Mouse (Mus musculus): ENCODE measurements around the gene Tmem106c. TPM values are rescaled to one million over a fixed set of nuclear protein-coding genes. Genes with fewer than 3 reads are reported as not detected.
A peak's percentile ranks its signal among the peaks of the same experiment; 100 is the strongest.

Tmem106c gene
- polyA plus RNA-seq, 1 experiment = 24.2 TPM

DNA sequence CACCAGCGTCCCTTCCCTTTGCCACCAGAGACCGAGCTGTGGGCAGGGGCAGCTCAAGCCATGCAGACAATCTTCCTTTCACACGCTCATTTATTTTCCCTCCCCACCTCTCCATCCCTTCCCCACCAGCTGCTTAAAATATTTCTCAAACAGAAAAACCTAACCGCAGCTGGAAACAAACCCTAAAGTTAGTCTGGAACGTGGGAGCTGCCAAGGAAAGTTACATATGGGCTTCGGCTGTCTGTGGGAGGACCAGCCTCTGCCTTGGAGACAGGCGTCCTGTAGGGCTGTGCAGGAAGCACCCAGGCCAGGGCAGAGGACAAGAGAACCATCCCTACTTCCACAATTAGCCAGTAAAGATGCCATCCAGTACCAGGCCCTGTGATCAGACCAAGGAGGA, 13.8 kb upstream of the Tmem106c start:
- H3K36me3 ChIP-seq (replicated peaks; ENCODE audit: low read length) = no peaks in the 10 kb centered on the region

GRCm38 (mm10) chr15:97952137-97952888, 11.7 kb upstream of the Tmem106c start:
- TF ChIP-seq FLI1 (IDR thresholded peaks at IDR 0.05; ENCODE audit: low read length) (no peak), GATA1 (IDR thresholded peaks at IDR 0.05; ENCODE audit: borderline replicate concordance, low read length) (no peak)
- peaks cover 72% of the 10 kb centered on the region for H3K27me3 ChIP-seq (replicated peaks)
- peaks cover 26% of the 10 kb centered on the region for H3K4me1 ChIP-seq
- H3K36me3 ChIP-seq (replicated peaks; ENCODE audit: low read length) = no peaks in the 10 kb centered on the region
- H3K9me3 ChIP-seq = no peaks in the 10 kb centered on the region
- peak overlapping the region; percentile 42 for H3K4me3 ChIP-seq (replicated peaks)

More for the DNA sequence above, 13.8 kb upstream of the Tmem106c start:
- no peak overlapping the region for H3K4me3 ChIP-seq (replicated peaks)
- peaks cover 74% of the 10 kb centered on the region for H3K27me3 ChIP-seq (replicated peaks)
- no peaks in the 10 kb centered on the region for H3K9me3 ChIP-seq
- peaks cover 24% of the 10 kb centered on the region for H3K4me1 ChIP-seq
- TF ChIP-seq GATA1 (IDR thresholded peaks at IDR 0.05; ENCODE audit: borderline replicate concordance, low read length) = no peak
- no peak for TF ChIP-seq FLI1 (IDR thresholded peaks at IDR 0.05; ENCODE audit: low read length)

- peaks cover 72% of the 10 kb centered on the region for H3K27me3 ChIP-seq (replicated peaks)
- peak overlapping the region; percentile 62 for H3K4me3 ChIP-seq (replicated peaks)
Measured at GRCm38 (mm10) chr15:97952889-97953189, 11.2 kb upstream of the Tmem106c start.

GRCm38 (mm10) chr15:97954671-97955070, 9.3 kb upstream of the Tmem106c start:
- Histone ChIP-seq H3K9me3 (no peaks in the 10 kb centered on the region), H3K4me3 (replicated peaks) (no peak overlapping the region), H3K36me3 (replicated peaks; ENCODE audit: low read length) (no peaks in the 10 kb centered on the region), H3K4me1 (peaks cover 22% of the 10 kb centered on the region), H3K27me3 (replicated peaks) (peaks cover 55% of the 10 kb centered on the region)
- TF ChIP-seq GATA1 (IDR thresholded peaks at IDR 0.05; ENCODE audit: borderline replicate concordance, low read length) (no peak), FLI1 (IDR thresholded peaks at IDR 0.05; ENCODE audit: low read length) (no peak)

More at GRCm38 (mm10) chr15:97952889-97953189, 11.2 kb upstream of the Tmem106c start:
- Histone ChIP-seq H3K36me3 (replicated peaks; ENCODE audit: low read length) (no peaks in the 10 kb centered on the region), H3K4me1 (peaks cover 26% of the 10 kb centered on the region), H3K9me3 (no peaks in the 10 kb centered on the region)
- TF ChIP-seq GATA1 (IDR thresholded peaks at IDR 0.05; ENCODE audit: borderline replicate concordance, low read length) = no peak
- TF ChIP-seq FLI1 (IDR thresholded peaks at IDR 0.05; ENCODE audit: low read length) = no peak

- peaks cover 21% of the 10 kb centered on the region for H3K4me1 ChIP-seq
- TF ChIP-seq GATA1 (IDR thresholded peaks at IDR 0.05; ENCODE audit: borderline replicate concordance, low read length) (no peak), FLI1 (IDR thresholded peaks at IDR 0.05; ENCODE audit: low read length) (no peak)
- no peaks in the 10 kb centered on the region for H3K36me3 ChIP-seq (replicated peaks; ENCODE audit: low read length)
- H3K9me3 ChIP-seq = no peaks in the 10 kb centered on the region
- H3K27me3 ChIP-seq (replicated peaks) = peaks cover 49% of the 10 kb centered on the region
- H3K4me3 ChIP-seq (replicated peaks) = no peak overlapping the region
Measured at GRCm38 (mm10) chr15:97955286-97955685, 8.7 kb upstream of the Tmem106c start.

- TF ChIP-seq GATA1 (IDR thresholded peaks at IDR 0.05; ENCODE audit: borderline replicate concordance, low read length) = no peak
Measured at GRCm38 (mm10) chr15:97955742-97956141, 8.3 kb upstream of the Tmem106c start.

DNA sequence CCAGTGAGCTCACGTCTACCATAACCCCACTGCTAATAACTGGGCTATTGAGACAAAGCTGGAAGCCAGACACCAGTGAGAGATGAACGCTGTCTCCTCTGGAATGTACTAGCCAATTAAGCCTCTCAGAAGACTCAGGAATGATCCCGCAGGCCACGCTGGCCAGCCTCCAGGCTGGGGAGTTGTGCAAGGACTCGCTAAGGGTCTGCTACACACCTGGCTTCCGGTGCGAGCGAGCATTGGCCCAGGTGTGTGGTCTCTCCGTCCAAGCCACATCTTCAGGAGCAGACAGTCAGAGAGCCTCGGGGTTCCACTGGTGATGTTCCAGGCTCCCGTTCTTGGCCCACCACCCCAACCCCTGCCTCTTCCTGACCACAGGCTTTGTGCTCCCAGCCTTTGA, 7.6 kb upstream of the Tmem106c start:
- H3K4me1 ChIP-seq = peaks cover 21% of the 10 kb centered on the region
- H3K36me3 ChIP-seq (replicated peaks; ENCODE audit: low read length) = no peaks in the 10 kb centered on the region
- H3K27me3 ChIP-seq (replicated peaks) = peaks cover 39% of the 10 kb centered on the region
- H3K4me3 ChIP-seq (replicated peaks) = no peak overlapping the region
- no peaks in the 10 kb centered on the region for H3K9me3 ChIP-seq
- no peak for TF ChIP-seq GATA1 (IDR thresholded peaks at IDR 0.05; ENCODE audit: borderline replicate concordance, low read length)
- TF ChIP-seq FLI1 (IDR thresholded peaks at IDR 0.05; ENCODE audit: low read length) = no peak

More at GRCm38 (mm10) chr15:97955742-97956141, 8.3 kb upstream of the Tmem106c start:
- H3K27me3 ChIP-seq (replicated peaks) = peaks cover 45% of the 10 kb centered on the region
- peaks cover 21% of the 10 kb centered on the region for H3K4me1 ChIP-seq
- no peak overlapping the region for H3K4me3 ChIP-seq (replicated peaks)
- H3K9me3 ChIP-seq = no peaks in the 10 kb centered on the region
- H3K36me3 ChIP-seq (replicated peaks; ENCODE audit: low read length) = no peaks in the 10 kb centered on the region

GRCm38 (mm10) chr15:97963329-97963988, 541 bp upstream of the Tmem106c start:
- Histone ChIP-seq H3K4me1 (peaks cover 14% of the 10 kb centered on the region), H3K4me3 (replicated peaks) (peak overlapping the region; percentile 97), H3K36me3 (replicated peaks; ENCODE audit: low read length) (peaks cover 5% of the 10 kb centered on the region), H3K9me3 (no peaks in the 10 kb centered on the region), H3K27me3 (replicated peaks) (no peaks in the 10 kb centered on the region)
- TF ChIP-seq FLI1 (IDR thresholded peaks at IDR 0.05; ENCODE audit: low read length) = no peak
- no peak for TF ChIP-seq GATA1 (IDR thresholded peaks at IDR 0.05; ENCODE audit: borderline replicate concordance, low read length)

DNA sequence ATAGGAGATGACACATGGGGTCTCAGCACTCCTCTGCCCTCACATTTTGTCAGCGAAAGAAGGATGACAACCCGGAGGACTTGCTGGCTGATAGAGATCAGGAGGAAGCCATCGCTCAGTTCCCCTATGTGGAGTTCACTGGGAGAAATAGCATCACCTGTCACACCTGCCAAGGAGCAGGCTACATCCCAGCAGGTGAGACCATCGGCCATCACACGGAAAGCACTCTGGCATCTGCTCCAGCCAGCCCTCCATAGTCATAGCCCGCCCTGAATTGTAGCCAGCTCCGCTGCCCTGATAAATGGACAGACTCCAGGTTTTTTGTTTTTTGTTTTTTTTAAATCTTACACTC, 812 bp downstream of the Tmem106c start:
- peaks cover 14% of the 10 kb centered on the region for H3K4me1 ChIP-seq
- no peak for TF ChIP-seq FLI1 (IDR thresholded peaks at IDR 0.05; ENCODE audit: low read length)
- no peak for TF ChIP-seq GATA1 (IDR thresholded peaks at IDR 0.05; ENCODE audit: borderline replicate concordance, low read length)
- H3K27me3 ChIP-seq (replicated peaks) = no peaks in the 10 kb centered on the region
- H3K9me3 ChIP-seq = no peaks in the 10 kb centered on the region
- H3K36me3 ChIP-seq (replicated peaks; ENCODE audit: low read length) = peaks cover 16% of the 10 kb centered on the region
- peak overlapping the region; percentile 97 for H3K4me3 ChIP-seq (replicated peaks)

- Histone ChIP-seq H3K4me1 (peaks cover 18% of the 10 kb centered on the region), H3K36me3 (replicated peaks; ENCODE audit: low read length) (peaks cover 16% of the 10 kb centered on the region), H3K9me3 (no peaks in the 10 kb centered on the region), H3K4me3 (replicated peaks) (no peak overlapping the region), H3K27me3 (replicated peaks) (no peaks in the 10 kb centered on the region)
- TF ChIP-seq FLI1 (IDR thresholded peaks at IDR 0.05; ENCODE audit: low read length) = no peak
- TF ChIP-seq GATA1 (IDR thresholded peaks at IDR 0.05; ENCODE audit: borderline replicate concordance, low read length) = no peak
Measured at GRCm38 (mm10) chr15:97965311-97966045, 1.5 kb downstream of the Tmem106c start.
